Mouse (Mus musculus): ENCODE data around the gene Vax1. TPM values are rescaled to one million over a fixed set of nuclear protein-coding genes. Genes with fewer than 3 reads are reported as not detected.

The Vax1 gene
- polyA plus RNA-seq, 1 experiment from 2014 or later = not detected

GRCm38 (mm10) chr19:59166879-59167278, 3.0 kb downstream of the Vax1 start:
- under 1% methylated on average over 13 of the region's 13 CpGs for WGBS
- H3K4me1 ChIP-seq = peaks cover 23% of the 10 kb centered on the region
- H3K9ac ChIP-seq = no peak overlapping the region
- no peaks in the 10 kb centered on the region for H3K9me3 ChIP-seq (replicated peaks)
- no peak for ATAC-seq (ENCODE audit: low FRiP score)
- no peak overlapping the region for H3K27ac ChIP-seq
- peak overlapping the region; percentile 57 for H3K4me2 ChIP-seq (replicated peaks)
- H3K36me3 ChIP-seq = no peaks in the 10 kb centered on the region
- peak overlapping the region; percentile 31 for H3K4me3 ChIP-seq
- H3K27me3 ChIP-seq = peaks cover 98% of the 10 kb centered on the region

- peak overlapping the region; percentile 57 for H3K4me2 ChIP-seq (replicated peaks)
These were observed 3.5 kb downstream of the Vax1 start for GRCm38 (mm10) chr19:59166311-59166761.

DNA sequence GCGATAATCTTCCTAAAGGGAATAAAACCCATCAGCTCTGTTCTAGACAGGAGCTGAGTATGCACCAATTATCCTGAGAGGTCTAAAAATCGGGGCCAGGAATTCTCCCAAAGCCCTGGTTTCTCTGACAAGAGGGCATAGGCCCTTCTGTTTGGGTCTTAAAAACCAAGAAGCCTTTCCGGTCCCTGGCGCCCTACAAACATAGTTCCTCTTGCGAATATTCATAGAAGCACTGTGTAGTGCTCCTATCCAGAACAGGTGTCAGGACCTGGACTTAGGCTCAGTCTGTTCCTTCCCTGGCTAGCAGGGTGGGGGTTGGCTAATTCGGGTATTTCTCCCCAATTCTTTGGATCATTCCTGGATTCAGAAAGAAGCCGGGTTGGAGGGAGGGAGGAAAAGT, 4.3 kb downstream of the Vax1 start:
- Histone ChIP-seq H3K9me3 (replicated peaks) (no peaks in the 10 kb centered on the region), H3K4me1 (peaks cover 16% of the 10 kb centered on the region), H3K9ac (no peak overlapping the region), H3K4me2 (replicated peaks) (no peak overlapping the region), H3K27ac (no peak overlapping the region), H3K4me3 (no peak overlapping the region), H3K27me3 (peaks cover 98% of the 10 kb centered on the region), H3K36me3 (no peaks in the 10 kb centered on the region)
- 5% methylated on average over 7 of the region's 7 CpGs for WGBS
- ATAC-seq (ENCODE audit: low FRiP score) = no peak

More at GRCm38 (mm10) chr19:59166311-59166761, 3.5 kb downstream of the Vax1 start:
- Histone ChIP-seq H3K9me3 (replicated peaks) (no peaks in the 10 kb centered on the region), H3K36me3 (no peaks in the 10 kb centered on the region), H3K27me3 (peaks cover 98% of the 10 kb centered on the region), H3K27ac (no peak overlapping the region), H3K4me3 (peak overlapping the region; percentile 31), H3K4me1 (peaks cover 20% of the 10 kb centered on the region), H3K9ac (0 out of 2 replicates have a peak overlapping the region, but pooled peaks have one; percentile 10)
- WGBS = under 1% methylated on average over 38 of the region's 55 CpGs
- peak; percentile 42; the same call in 1 of the 2 replicates for ATAC-seq (ENCODE audit: low FRiP score)

GRCm38 (mm10) chr19:59164896-59165560, 4.8 kb downstream of the Vax1 start:
- H3K9me3 ChIP-seq (replicated peaks) = no peaks in the 10 kb centered on the region
- no peak overlapping the region for H3K9ac ChIP-seq
- no peak overlapping the region for H3K27ac ChIP-seq
- 3% methylated on average over 16 of the region's 16 CpGs for WGBS
- H3K36me3 ChIP-seq = no peaks in the 10 kb centered on the region
- peaks cover 16% of the 10 kb centered on the region for H3K4me1 ChIP-seq
- H3K4me3 ChIP-seq = no peak overlapping the region
- peaks cover 98% of the 10 kb centered on the region for H3K27me3 ChIP-seq
- ATAC-seq (ENCODE audit: low FRiP score) = no peak
- no peak overlapping the region for H3K4me2 ChIP-seq (replicated peaks)

DNA sequence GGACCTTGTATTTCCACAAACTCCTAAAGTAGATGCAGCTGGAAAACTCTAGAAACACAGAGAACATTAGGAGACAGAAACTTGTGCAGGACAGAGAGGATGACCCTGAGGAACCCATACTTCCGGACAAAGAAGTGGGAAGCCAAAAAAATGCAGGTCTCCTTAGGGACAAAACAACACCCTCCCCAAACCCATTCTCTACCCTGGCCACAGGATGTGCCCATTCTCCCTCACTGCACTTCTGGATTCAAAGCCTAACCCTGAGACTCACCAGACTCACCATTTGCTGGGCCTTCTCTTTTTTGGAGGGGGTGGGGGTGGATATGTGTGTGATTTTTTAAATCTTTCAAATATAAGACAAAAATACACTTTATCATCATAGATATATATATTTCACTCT, 5.7 kb downstream of the Vax1 start:
- H3K27ac ChIP-seq = no peak overlapping the region
- H3K4me1 ChIP-seq = peaks cover 10% of the 10 kb centered on the region
- H3K27me3 ChIP-seq = peaks cover 97% of the 10 kb centered on the region
- H3K36me3 ChIP-seq = no peaks in the 10 kb centered on the region
- no peak overlapping the region for H3K4me3 ChIP-seq
- H3K4me2 ChIP-seq (replicated peaks) = no peak overlapping the region
- H3K9ac ChIP-seq = no peak overlapping the region
- no peak for ATAC-seq (ENCODE audit: low FRiP score)
- WGBS = 0% methylated on average over 1 of the region's 1 CpGs
- no peaks in the 10 kb centered on the region for H3K9me3 ChIP-seq (replicated peaks)

DNA sequence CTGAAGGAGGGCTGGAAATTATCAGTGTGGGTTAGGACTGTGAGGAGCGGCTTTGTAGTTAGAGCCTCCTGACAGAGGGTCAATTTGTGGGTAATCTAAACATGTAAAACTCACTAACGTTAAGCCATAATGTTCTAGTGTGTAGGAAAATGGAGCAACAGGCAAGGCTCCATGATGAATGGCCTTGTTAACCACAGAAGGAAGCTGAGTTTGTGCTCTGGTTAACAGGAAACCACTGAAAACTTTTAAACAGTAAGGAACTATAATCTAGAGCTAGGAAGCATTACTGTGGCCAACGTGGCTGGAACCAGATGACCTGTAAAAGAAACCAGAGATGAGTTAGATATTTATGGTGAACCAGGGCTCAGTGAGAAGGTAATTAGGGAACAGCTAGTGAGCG, 13.2 kb downstream of the Vax1 start:
- no peak for ATAC-seq (ENCODE audit: low FRiP score)
- Histone ChIP-seq H3K36me3 (no peaks in the 10 kb centered on the region), H3K4me2 (replicated peaks) (no peak overlapping the region), H3K9me3 (replicated peaks) (no peaks in the 10 kb centered on the region), H3K4me1 (no peaks in the 10 kb centered on the region), H3K4me3 (no peak overlapping the region), H3K9ac (no peak overlapping the region), H3K27me3 (peaks cover 47% of the 10 kb centered on the region), H3K27ac (no peak overlapping the region)
- WGBS = 76% methylated on average over 4 of the region's 4 CpGs

GRCm38 (mm10) chr19:59154171-59154570, 15.7 kb downstream of the Vax1 start:
- Histone ChIP-seq H3K9ac (no peak overlapping the region), H3K4me2 (replicated peaks) (no peak overlapping the region), H3K27ac (no peak overlapping the region), H3K4me3 (no peak overlapping the region), H3K36me3 (no peaks in the 10 kb centered on the region), H3K27me3 (peaks cover 22% of the 10 kb centered on the region), H3K4me1 (no peaks in the 10 kb centered on the region), H3K9me3 (replicated peaks) (no peaks in the 10 kb centered on the region)
- WGBS = 100% methylated on average over 2 of the region's 2 CpGs
- no peak for ATAC-seq (ENCODE audit: low FRiP score)

DNA sequence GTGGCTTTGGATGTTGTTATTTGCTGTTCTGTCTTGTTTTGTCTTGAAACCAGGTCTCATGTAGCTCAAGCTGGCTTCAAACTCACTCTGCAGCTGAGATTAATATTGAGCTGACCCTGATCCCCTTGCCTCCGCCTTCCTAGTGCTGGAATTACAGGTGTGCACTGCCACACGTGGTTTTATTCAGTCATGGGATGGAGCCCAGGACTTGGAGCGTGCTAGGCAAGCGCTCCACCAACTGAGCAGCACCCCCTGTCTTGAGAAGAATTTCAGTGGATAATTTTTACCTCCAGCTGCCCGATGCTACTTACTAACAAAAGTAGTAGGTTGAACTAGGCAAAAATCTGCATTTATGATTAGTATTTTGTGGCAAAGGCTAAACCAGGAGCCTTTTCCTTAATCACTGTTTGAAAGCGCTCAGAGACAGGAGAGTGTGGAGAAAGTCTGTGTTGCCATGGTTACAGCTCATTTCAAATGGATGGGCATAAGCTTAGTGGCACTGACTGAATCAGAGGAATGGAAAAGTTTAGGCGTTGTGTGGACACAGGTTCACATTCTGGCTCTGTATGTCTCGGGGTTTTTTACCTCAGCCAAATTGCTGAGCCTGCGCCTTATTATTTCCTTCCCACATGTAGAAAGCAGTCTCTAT, 24.2 kb downstream of the Vax1 start:
- no peak overlapping the region for H3K27ac ChIP-seq
- no peaks in the 10 kb centered on the region for H3K36me3 ChIP-seq
- no peak overlapping the region for H3K4me3 ChIP-seq
- no peak for ATAC-seq (ENCODE audit: low FRiP score)
- no peak overlapping the region for H3K9ac ChIP-seq
- H3K4me1 ChIP-seq = no peaks in the 10 kb centered on the region
- no peaks in the 10 kb centered on the region for H3K9me3 ChIP-seq (replicated peaks)
- WGBS = 54% methylated on average over 9 of the region's 9 CpGs
- H3K27me3 ChIP-seq = peaks cover 6% of the 10 kb centered on the region; the same call in 1 of the 2 replicates
- no peak overlapping the region for H3K4me2 ChIP-seq (replicated peaks)

- H3K4me3 ChIP-seq = no peak overlapping the region
- no peak for ATAC-seq (ENCODE audit: low FRiP score)
- H3K9me3 ChIP-seq (replicated peaks) = no peaks in the 10 kb centered on the region
- no peak overlapping the region for H3K4me2 ChIP-seq (replicated peaks)
- H3K27me3 ChIP-seq = peaks cover 6% of the 10 kb centered on the region; the same call in 1 of the 2 replicates
- H3K9ac ChIP-seq = no peak overlapping the region
- H3K27ac ChIP-seq = no peak overlapping the region
- WGBS = 75% methylated on average over 6 of the region's 6 CpGs
- H3K4me1 ChIP-seq = no peaks in the 10 kb centered on the region
- no peaks in the 10 kb centered on the region for H3K36me3 ChIP-seq
These were observed 24.8 kb downstream of the Vax1 start for GRCm38 (mm10) chr19:59145064-59145463.

DNA sequence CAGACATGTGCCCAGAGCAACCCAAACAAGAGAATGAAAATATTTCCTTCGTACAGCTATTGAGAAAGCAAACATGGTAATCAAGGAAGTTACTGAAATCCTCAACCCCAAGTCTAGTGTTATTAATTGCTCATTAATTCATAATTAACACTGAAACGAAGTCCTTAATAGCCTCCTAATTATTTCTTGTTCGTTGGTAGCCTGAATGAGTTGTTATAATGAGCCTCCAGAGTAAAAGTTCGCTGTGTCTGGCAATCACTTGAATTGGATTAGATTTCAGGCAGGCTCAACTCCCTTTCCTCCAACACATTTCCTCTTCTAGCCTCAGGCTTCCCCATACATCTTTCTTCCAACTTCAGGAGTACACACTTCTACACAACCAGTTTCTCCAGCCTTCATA, 27.6 kb downstream of the Vax1 start:
- Histone ChIP-seq H3K4me1 (no peaks in the 10 kb centered on the region), H3K27me3 (peaks cover 24% of the 10 kb centered on the region), H3K27ac (no peak overlapping the region), H3K36me3 (no peaks in the 10 kb centered on the region), H3K4me3 (no peak overlapping the region), H3K9ac (no peak overlapping the region), H3K9me3 (replicated peaks) (no peaks in the 10 kb centered on the region), H3K4me2 (replicated peaks) (no peak overlapping the region)
- ATAC-seq (ENCODE audit: low FRiP score) = no peak
- WGBS = 68% methylated on average over 4 of the region's 4 CpGs

GRCm38 (mm10) chr19:59135387-59135786, 34.5 kb downstream of the Vax1 start:
- WGBS = 59% methylated on average over 8 of the region's 8 CpGs
- Histone ChIP-seq H3K4me3 (no peak overlapping the region), H3K9me3 (replicated peaks) (no peaks in the 10 kb centered on the region), H3K27ac (no peak overlapping the region), H3K4me1 (peaks cover 13% of the 10 kb centered on the region; the same call in 1 of the 2 replicates), H3K36me3 (no peaks in the 10 kb centered on the region), H3K4me2 (replicated peaks) (no peak overlapping the region), H3K9ac (no peak overlapping the region), H3K27me3 (peaks cover 37% of the 10 kb centered on the region)
- ATAC-seq (ENCODE audit: low FRiP score) = no peak

DNA sequence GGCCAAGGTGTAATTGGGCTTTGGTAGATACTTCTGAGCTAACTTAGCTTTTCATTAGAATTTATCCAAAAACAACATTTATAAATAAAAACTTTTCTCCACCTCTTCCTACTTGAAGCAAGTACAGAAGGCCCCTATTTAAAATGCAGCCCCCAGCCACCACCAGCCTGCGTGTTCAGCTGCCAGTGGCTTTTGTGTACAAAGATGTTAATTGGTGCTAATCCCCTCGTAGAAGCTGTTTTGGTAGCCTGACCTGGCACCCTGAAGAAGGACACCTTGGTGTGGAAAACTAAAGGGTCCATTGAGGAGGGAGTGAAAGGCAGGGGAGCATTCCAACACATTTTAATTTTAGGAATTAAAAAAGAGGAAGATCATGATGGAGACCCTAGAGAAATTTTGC, 34.9 kb downstream of the Vax1 start:
- Histone ChIP-seq H3K27me3 (peaks cover 36% of the 10 kb centered on the region), H3K4me3 (no peak overlapping the region), H3K4me2 (replicated peaks) (no peak overlapping the region), H3K4me1 (peaks cover 13% of the 10 kb centered on the region; the same call in 1 of the 2 replicates), H3K9me3 (replicated peaks) (no peaks in the 10 kb centered on the region), H3K36me3 (no peaks in the 10 kb centered on the region), H3K27ac (no peak overlapping the region), H3K9ac (no peak overlapping the region)
- ATAC-seq (ENCODE audit: low FRiP score) = no peak
- 17% methylated on average over 2 of the region's 2 CpGs for WGBS

Measured in hindbrain, embryonic 12.5 days (tissue).